Mouse (Mus musculus) spleen, adult 2 months (tissue): Measurements from ENCODE around the gene Pard6b.

ENCODE experiments used
- CTCF ChIP-seq: fragments of 200-500 bp; IDR thresholded peaks from 2 replicates; pipeline ENCODE4 v1.5.1; 2011; ENCODE audit warnings: mild to moderate bottlenecking, inconsistent platforms; ENCODE audit not compliant: insufficient read depth, insufficient read length, insufficient replicate concordance; ENCODE audit errors: extremely low read depth
- POLR2A ChIP-seq: fragments of 200-500 bp; IDR thresholded peaks from 2 replicates; pipeline ENCODE4 v1.6.1; 2011; ENCODE audit warnings: low read depth, low read length, inconsistent platforms

DNA sequence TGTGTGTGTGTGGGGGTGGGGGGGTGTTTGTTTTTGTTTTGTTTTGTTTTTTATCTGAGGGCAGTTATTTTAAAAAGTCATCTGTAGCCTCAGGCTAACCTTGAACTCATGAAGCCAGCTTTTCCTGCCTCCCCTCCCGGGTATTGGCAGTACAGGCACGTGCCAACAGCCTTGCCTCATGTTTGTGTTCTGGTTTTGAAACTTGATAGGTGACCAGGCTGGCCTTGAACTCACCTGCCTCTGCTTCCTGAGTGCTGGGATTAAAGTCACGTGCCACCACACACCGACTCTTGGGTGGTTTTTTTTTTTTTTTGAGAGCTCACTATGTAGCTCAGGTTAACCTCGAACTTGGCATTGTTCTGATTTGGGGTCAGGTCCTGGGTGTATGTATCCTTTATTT is 21.0 kb downstream of the Pard6b start:
- TF ChIP-seq CTCF (no peak), POLR2A (no peak)
